Mouse (Mus musculus) stomach, embryonic 15.5 days (tissue): ENCODE results near the gene Il9. TPM values are rescaled to one million over a fixed set of nuclear protein-coding genes. Genes with fewer than 3 reads are reported as not detected.

Experiments
- ATAC-seq: fragments of 200-750 bp; cut with Nextera tagmentation; 2 replicates; pipeline ENCODE4 v1.8.0; 2017; ENCODE audit warnings: low read depth, moderate number of reproducible peaks, moderate TSS enrichment; ENCODE audit not compliant: insufficient read depth, low FRiP score
- H3K27ac ChIP-seq: fragments of 300-500 bp; sonication (generic); 2 replicates; pipeline ENCODE4 v1.5.1; 2015; ENCODE audit warnings: mild to moderate bottlenecking, inconsistent platforms
- H3K27me3 ChIP-seq: fragments of 300-500 bp; sonication (generic); replicated peaks from 2 replicates; pipeline ENCODE4 v1.6.1; 2015; ENCODE audit warnings: inconsistent platforms
- H3K36me3 ChIP-seq: fragments of 300-500 bp; sonication (generic); 2 replicates; pipeline ENCODE4 v1.6.1; 2015; ENCODE audit warnings: inconsistent platforms
- H3K4me1 ChIP-seq: fragments of 300-500 bp; sonication (generic); 2 replicates; pipeline ENCODE4 v1.6.1; 2015; ENCODE audit warnings: inconsistent platforms
- H3K4me2 ChIP-seq: fragments of 300-500 bp; sonication (generic); 2 replicates; pipeline ENCODE4 v1.6.1; 2015; ENCODE audit warnings: mild to moderate bottlenecking, inconsistent platforms
- H3K4me3 ChIP-seq: fragments of 300-500 bp; sonication (generic); replicated peaks from 2 replicates; pipeline ENCODE4 v1.5.1; 2015; ENCODE audit warnings: inconsistent platforms
- H3K9ac ChIP-seq: fragments of 300-500 bp; sonication (generic); 2 replicates; pipeline ENCODE4 v1.6.1; 2015; ENCODE audit warnings: inconsistent platforms
- H3K9me3 ChIP-seq: fragments of 300-500 bp; sonication (generic); 2 replicates; pipeline ENCODE4 v1.6.1; 2016; ENCODE audit warnings: inconsistent platforms
- WGBS: fragments of 180-500 bp; shearing (Covaris S2); methylation state at CpG from one replicate; pipeline ENCODE4 v1.1.7; 2015; 5-methylcytosine and 5-hydroxymethylcytosine counted together
- polyA plus RNA-seq: library from polyadenylated mRNA; unstranded; fragments of >200 nt; fragmentation: Nextera tagmentation; extraction: Ambion mirVana; gene quantifications from 2 replicates; pipeline ENCODE4 v1.2.1, GENCODE M21; 2015

Gene Il9
- polyA plus RNA-seq, 1 experiment from 2014 or later, result not detected

DNA sequence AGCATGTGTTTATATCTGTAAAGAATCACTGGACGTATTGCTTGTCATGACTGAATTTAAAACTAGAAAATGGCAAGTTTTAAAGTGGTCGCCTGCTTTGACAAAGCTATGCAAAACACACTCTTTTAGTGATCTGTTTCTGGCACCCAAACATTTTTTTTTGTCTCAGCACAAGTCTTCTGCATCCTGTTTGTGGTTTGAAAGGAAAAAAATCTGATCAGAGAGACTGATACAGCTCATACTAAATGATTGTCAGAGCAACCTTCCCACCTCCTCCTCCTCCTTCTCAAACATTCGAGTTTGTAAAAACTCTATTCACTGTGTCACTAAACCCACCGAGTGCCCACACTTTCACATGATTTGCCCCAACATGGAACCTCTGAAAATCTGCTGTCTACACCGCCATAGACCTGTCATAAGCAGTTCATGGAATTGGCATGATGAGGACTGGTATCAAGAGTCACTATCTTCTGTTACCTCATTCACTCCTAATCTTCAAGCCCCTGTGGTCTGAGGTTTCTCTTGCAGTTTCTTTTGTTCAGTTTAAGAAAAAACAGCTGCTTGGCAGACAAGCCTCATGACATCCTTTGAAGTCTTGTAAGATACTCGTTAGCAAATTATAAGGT, 24.9 kb upstream of the Il9 start:
- H3K4me2 ChIP-seq, result no peak overlapping the region
- no peak overlapping the region for H3K4me3 ChIP-seq
- H3K36me3 ChIP-seq, result no peaks in the 10 kb centered on the region
- ATAC-seq, result no peak
- H3K4me1 ChIP-seq, result no peaks in the 10 kb centered on the region
- no peak overlapping the region for H3K9ac ChIP-seq
- no peaks in the 10 kb centered on the region for H3K27me3 ChIP-seq
- 69% methylated on average over 6 of the region's 6 CpGs for WGBS
- H3K9me3 ChIP-seq, result no peaks in the 10 kb centered on the region
- H3K27ac ChIP-seq, result no peak overlapping the region

DNA sequence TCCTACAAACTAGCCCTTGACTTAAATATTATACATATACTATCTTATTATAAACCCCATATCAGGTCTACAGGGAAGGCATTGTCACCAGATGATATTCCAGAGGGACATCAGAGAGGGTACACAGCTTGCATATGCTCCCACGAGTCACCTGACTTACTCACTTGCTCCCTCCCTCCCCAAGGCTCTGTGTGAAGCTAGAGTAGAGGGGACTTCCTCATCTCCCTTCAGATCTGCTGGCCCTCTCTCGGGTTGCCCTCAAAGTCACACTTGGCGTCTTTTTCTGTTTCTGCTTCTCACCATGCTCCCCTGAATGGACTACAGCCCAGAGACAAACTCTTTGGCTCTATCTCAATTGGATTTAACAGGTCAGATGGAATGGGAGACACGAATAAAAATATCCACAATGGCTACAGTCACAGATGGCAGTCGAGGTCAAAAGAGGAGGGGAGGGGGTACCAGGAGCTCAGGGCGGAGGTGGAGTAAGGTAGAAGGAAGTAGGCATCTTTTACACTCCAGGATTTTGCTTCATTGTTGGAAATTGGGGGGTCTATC, 19.9 kb upstream of the Il9 start:
- H3K4me1 ChIP-seq, result no peaks in the 10 kb centered on the region
- no peak overlapping the region for H3K4me2 ChIP-seq
- no peak overlapping the region for H3K27ac ChIP-seq
- H3K27me3 ChIP-seq, result no peaks in the 10 kb centered on the region
- H3K9ac ChIP-seq, result no peak overlapping the region
- WGBS, result 58% methylated on average over 6 of the region's 6 CpGs
- no peaks in the 10 kb centered on the region for H3K36me3 ChIP-seq
- no peaks in the 10 kb centered on the region for H3K9me3 ChIP-seq
- ATAC-seq, result no peak
- H3K4me3 ChIP-seq, result no peak overlapping the region

DNA sequence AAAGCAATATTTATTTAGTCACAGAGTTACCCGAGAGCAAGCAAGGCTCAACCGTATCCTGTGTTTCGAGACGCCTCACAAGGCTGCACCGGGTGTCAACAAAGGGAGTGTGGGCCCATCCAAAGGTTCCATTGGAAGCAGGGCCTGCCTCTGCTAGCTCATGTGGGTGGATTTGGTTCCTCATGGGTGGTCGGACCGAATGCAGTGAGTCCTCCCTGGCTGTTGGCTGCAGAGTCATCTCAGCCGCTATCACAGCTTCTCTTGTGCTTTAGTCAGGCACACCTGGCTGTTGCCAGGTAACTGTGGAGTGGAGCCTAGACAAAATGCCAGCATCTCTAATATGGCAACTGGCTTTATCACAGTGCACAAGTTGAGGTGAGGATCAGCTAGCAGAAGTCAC, 18.6 kb upstream of the Il9 start:
- Histone ChIP-seq H3K4me1 (no peaks in the 10 kb centered on the region), H3K27me3 (no peaks in the 10 kb centered on the region), H3K9ac (no peak overlapping the region), H3K36me3 (no peaks in the 10 kb centered on the region), H3K4me3 (no peak overlapping the region), H3K4me2 (no peak overlapping the region), H3K27ac (no peak overlapping the region), H3K9me3 (no peaks in the 10 kb centered on the region)
- no peak for ATAC-seq
- WGBS, result 77% methylated on average over 8 of the region's 8 CpGs

DNA sequence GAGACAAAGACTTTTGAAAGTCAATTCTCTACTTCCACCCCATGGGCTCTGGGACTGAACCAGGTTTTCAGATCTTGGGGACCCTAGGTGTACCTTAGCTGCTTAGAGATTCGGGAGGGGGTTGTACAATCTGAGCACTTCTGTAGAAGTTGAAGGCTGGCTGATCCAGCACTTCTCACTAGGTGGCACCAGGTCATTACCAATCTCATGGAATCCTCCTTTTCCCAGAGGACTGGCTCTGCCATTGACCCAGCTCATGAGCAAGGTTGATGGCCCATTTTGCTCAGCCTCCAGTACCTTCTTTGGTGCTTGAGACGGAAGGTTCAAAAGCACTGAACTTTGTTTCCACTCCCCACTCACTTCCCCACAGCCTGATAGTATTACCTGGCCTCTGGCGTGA, 18.1 kb upstream of the Il9 start:
- Histone ChIP-seq H3K4me1 (no peaks in the 10 kb centered on the region), H3K9me3 (no peaks in the 10 kb centered on the region), H3K36me3 (no peaks in the 10 kb centered on the region), H3K9ac (no peak overlapping the region), H3K27ac (no peak overlapping the region), H3K4me2 (no peak overlapping the region), H3K4me3 (no peak overlapping the region), H3K27me3 (no peaks in the 10 kb centered on the region)
- 68% methylated on average over 3 of the region's 3 CpGs for WGBS
- ATAC-seq, result no peak

DNA sequence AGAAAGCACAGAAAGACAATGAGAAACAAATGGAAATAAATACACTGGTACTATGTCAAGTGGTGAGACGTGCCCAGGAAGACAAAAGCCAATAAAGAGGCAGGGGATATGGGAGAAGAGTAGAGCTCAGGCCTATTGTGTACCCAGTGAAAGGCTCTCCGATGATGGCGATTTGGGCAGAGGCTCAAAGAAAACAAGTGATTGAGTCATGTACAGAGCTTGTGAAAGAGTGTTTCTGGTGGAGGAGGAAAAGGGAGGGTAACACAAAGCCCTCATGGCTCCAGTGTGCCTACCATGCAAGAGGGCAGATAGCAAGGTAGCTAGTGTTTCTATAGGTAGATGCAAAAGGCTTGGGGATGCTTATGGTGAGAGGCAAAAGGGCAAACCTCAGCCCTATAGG, 12.4 kb upstream of the Il9 start:
- no peaks in the 10 kb centered on the region for H3K4me1 ChIP-seq
- no peak for ATAC-seq
- WGBS, result 73% methylated on average over 3 of the region's 3 CpGs

DNA sequence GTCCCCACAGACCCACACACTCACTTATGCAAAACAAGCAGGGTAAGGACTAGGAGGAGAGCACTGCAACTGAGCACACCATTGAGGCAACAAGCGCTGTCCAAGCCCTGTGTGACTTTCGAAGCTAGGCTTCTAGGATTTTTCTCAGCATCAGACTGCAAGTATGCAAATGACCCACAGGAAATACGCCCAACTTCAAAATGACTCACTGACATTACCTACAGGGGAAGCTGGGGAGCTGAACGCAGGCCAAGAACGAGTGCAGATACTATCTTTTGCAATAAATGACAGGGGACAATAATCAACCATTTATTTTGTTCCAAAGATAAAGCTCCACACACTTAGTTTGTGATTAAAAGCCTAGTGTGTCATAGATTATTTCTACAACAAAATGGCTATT, 6.0 kb upstream of the Il9 start:
- H3K36me3 ChIP-seq, result no peaks in the 10 kb centered on the region
- no peaks in the 10 kb centered on the region for H3K27me3 ChIP-seq
- H3K4me1 ChIP-seq, result no peaks in the 10 kb centered on the region
- WGBS, result 55% methylated on average over 5 of the region's 5 CpGs
- no peak overlapping the region for H3K27ac ChIP-seq
- no peak overlapping the region for H3K4me2 ChIP-seq
- ATAC-seq, result no peak
- H3K9ac ChIP-seq, result no peak overlapping the region
- no peak overlapping the region for H3K4me3 ChIP-seq
- no peaks in the 10 kb centered on the region for H3K9me3 ChIP-seq

More for the DNA sequence above, 12.4 kb upstream of the Il9 start:
- Histone ChIP-seq H3K36me3 (no peaks in the 10 kb centered on the region), H3K27ac (no peak overlapping the region), H3K27me3 (no peaks in the 10 kb centered on the region), H3K4me3 (no peak overlapping the region), H3K4me2 (no peak overlapping the region), H3K9me3 (no peaks in the 10 kb centered on the region), H3K9ac (no peak overlapping the region)

DNA sequence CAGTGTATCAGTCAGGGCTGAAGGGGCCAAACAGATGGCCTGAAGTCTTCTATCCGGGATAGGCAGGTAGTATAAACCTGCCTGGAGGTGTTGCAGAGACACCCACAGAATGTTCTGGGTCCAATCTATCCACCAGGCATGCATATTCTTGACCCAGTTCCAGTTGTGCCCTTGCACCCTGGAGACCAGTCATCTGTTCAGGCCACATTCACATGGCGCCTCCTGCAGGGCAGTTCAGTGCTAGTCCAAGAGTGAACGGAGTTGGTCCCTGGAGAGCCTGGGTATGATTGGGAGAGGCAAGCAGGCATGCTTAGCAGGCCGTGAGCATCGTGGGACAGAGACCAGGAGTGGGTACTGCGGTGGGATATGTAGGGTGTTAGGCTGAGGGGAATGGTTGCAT, 4.0 kb downstream of the Il9 start:
- Histone ChIP-seq H3K36me3 (no peaks in the 10 kb centered on the region), H3K9me3 (no peaks in the 10 kb centered on the region), H3K4me1 (no peaks in the 10 kb centered on the region), H3K4me2 (no peak overlapping the region), H3K4me3 (no peak overlapping the region), H3K27me3 (no peaks in the 10 kb centered on the region), H3K9ac (no peak overlapping the region), H3K27ac (no peak overlapping the region)
- 83% methylated on average over 6 of the region's 6 CpGs for WGBS
- ATAC-seq, result no peak

DNA sequence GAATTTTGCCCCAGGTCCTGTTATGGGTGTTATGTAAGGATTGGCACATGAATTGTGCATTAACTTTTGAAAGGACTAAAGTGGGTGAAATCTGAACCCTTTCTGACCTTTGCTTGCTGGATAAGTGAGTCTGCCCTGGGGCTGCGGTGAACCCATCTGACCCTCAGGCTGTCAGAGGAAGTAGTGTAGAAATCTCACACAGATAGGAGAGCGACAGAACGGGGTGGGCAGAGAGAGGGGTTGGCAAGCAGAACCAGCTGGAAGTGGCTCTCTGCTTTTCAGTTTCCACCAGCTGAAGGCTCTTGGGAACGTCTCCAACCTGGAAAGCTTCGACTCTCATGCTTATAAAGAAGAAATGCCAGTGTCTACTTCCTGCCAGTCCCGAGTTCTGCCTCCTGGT, 4.8 kb downstream of the Il9 start:
- no peak for ATAC-seq
- 35% methylated on average over 6 of the region's 6 CpGs for WGBS
- H3K36me3 ChIP-seq, result no peaks in the 10 kb centered on the region
- H3K27ac ChIP-seq, result no peak overlapping the region
- no peak overlapping the region for H3K4me2 ChIP-seq
- H3K9me3 ChIP-seq, result no peaks in the 10 kb centered on the region
- no peak overlapping the region for H3K4me3 ChIP-seq
- H3K27me3 ChIP-seq, result no peaks in the 10 kb centered on the region
- no peaks in the 10 kb centered on the region for H3K4me1 ChIP-seq
- no peak overlapping the region for H3K9ac ChIP-seq

DNA sequence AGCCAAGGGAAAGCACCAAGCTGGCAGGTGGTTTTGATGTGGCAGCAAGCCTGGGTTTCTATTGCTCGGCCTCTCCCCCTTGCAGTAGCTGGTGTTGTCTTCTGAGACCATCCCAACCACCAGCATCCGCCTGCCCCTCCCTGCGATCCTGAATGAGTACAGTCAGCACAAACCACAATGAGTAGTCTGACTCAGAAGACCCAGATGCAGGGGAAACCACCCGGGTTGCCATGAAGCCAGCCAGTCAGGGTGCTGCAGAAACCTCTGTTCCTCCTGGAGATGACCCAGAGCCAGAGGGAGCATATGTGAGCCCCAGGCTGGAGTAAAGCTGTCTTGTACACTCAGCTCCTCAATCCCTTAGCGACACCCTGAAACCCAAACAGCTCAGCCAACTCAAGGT, 5.3 kb downstream of the Il9 start:
- Histone ChIP-seq H3K27ac (no peak overlapping the region), H3K4me1 (no peaks in the 10 kb centered on the region), H3K27me3 (no peaks in the 10 kb centered on the region), H3K36me3 (no peaks in the 10 kb centered on the region), H3K4me3 (no peak overlapping the region), H3K9me3 (no peaks in the 10 kb centered on the region), H3K4me2 (no peak overlapping the region), H3K9ac (no peak overlapping the region)
- WGBS, result 71% methylated on average over 5 of the region's 5 CpGs
- ATAC-seq, result no peak

DNA sequence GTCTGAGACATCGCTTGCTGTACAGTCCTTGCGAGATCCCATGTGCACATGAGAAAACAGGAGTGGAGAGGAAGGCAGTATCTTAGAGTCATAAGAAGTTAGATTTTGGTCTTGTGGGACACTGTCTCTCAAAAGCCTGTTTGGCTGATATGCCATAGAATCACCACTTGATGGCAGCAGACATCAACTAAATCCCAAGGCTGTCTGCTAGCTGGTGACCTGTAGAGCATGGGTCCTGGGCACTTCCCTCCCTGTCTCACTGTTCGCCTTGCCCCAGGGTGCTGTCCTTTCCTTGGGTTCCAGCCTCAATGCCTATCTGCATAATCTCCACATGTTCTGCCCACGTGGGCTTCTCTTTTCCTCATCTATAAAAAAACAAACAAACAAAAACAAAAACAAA, 6.7 kb downstream of the Il9 start:
- H3K36me3 ChIP-seq, result no peaks in the 10 kb centered on the region
- H3K4me3 ChIP-seq, result no peak overlapping the region
- H3K27ac ChIP-seq, result no peak overlapping the region
- no peaks in the 10 kb centered on the region for H3K27me3 ChIP-seq
- ATAC-seq, result no peak
- H3K4me1 ChIP-seq, result no peaks in the 10 kb centered on the region
- WGBS, result 28% methylated on average over 4 of the region's 4 CpGs
- no peaks in the 10 kb centered on the region for H3K9me3 ChIP-seq
- H3K9ac ChIP-seq, result no peak overlapping the region
- no peak overlapping the region for H3K4me2 ChIP-seq

DNA sequence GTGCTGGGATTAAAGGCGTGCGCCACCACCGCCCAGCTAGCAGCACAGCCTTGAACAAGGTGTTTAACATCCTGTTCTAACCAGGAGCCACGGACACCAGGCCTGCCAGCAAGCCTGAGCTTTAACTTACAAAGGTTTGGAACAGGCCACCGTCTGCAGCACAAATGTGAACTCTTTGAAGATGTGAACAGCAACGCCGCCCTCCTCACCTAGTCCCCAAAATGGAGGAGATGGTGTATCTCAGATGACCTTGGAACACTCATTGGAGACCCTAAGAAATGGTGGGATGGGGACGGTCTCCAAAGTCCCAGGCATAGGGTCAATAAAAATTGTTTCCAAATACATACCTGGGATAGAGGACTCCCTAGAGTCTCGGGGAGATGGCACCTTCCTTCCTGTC, 9.4 kb downstream of the Il9 start:
- Histone ChIP-seq H3K4me3 (no peak overlapping the region), H3K27me3 (no peaks in the 10 kb centered on the region), H3K36me3 (no peaks in the 10 kb centered on the region), H3K9ac (no peak overlapping the region), H3K27ac (no peak overlapping the region), H3K9me3 (no peaks in the 10 kb centered on the region), H3K4me1 (no peaks in the 10 kb centered on the region), H3K4me2 (no peak overlapping the region)
- WGBS, result 89% methylated on average over 9 of the region's 9 CpGs
- no peak for ATAC-seq

DNA sequence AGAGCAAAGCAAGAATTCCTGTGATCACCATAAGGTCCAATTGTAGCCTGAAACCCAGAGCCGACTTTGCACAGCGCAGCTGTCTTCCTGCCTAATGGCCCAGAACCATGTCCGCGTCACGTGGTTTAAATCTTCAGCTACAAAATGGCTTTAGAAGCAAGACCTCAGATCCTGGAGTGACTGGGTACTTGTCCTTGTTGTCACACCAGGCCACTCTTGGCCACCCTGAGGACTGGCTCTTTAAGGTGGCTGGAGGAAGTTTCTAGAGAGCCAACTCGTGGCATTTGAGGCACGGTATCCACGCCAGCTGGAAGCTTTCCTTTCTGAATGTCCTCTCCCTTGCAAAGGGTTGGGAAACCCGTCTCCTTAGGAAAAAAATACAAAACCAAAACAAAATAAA, 10.1 kb downstream of the Il9 start:
- Histone ChIP-seq H3K27me3 (no peaks in the 10 kb centered on the region), H3K9ac (no peak overlapping the region), H3K4me2 (no peak overlapping the region), H3K9me3 (no peaks in the 10 kb centered on the region), H3K4me1 (no peaks in the 10 kb centered on the region), H3K27ac (no peak overlapping the region), H3K36me3 (no peaks in the 10 kb centered on the region), H3K4me3 (no peak overlapping the region)
- WGBS, result 49% methylated on average over 9 of the region's 9 CpGs
- ATAC-seq, result no peak

DNA sequence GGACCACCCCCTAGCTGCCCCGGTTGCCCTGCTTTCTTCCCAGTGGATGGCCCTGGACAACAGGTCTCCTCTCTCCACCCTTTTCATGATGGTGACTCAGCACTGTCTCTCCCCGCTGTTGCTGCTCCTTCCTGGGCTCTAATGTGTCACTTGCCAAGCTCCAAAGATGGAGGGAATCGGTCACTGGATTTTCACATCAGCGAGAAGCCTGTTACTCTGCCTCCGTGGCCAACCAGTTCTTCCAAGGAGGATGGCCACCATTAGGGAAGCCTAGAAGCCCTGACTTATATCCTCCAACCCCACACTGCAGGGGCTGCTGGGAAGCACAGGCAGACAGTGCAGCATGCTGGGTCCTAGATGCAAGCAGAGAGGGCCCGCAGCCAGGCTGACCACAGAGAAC, 10.8 kb downstream of the Il9 start:
- Histone ChIP-seq H3K4me3 (no peak overlapping the region), H3K27me3 (no peaks in the 10 kb centered on the region), H3K9me3 (no peaks in the 10 kb centered on the region), H3K9ac (no peak overlapping the region), H3K36me3 (no peaks in the 10 kb centered on the region), H3K4me2 (no peak overlapping the region), H3K27ac (no peak overlapping the region), H3K4me1 (no peaks in the 10 kb centered on the region)
- WGBS, result 87% methylated on average over 6 of the region's 6 CpGs
- no peak for ATAC-seq
